Mouse (Mus musculus): ENCODE results near the gene Sec22b. TPM values are rescaled to one million over a fixed set of nuclear protein-coding genes. Genes with fewer than 3 reads are reported as not detected.

The Sec22b gene
- polyA plus RNA-seq, 1 experiment from 2014 or later, result 122 TPM

- Histone ChIP-seq H3K36me3 (no peaks in the 10 kb centered on the region), H3K4me1 (replicated peaks) (peaks cover 12% of the 10 kb centered on the region; the same call in 1 of the 2 replicates), H3K27me3 (peaks cover 4% of the 10 kb centered on the region; the same call in 1 of the 2 replicates), H3K4me2 (no peak overlapping the region), H3K4me3 (replicated peaks) (no peak overlapping the region), H3K9ac (replicated peaks) (no peak overlapping the region), H3K9me3 (no peaks in the 10 kb centered on the region), H3K27ac (no peak overlapping the region)
- 14% methylated on average over 5 of the region's 5 CpGs for WGBS
- ATAC-seq (ENCODE audit: insufficient number of reproducible peaks, insufficient read depth, low FRiP score, low TSS enrichment, low read depth), result 0 out of 2 replicates have a peak, but pooled peaks have one; percentile 56
These were observed 26.2 kb upstream of the Sec22b start for GRCm38 (mm10) chr3:97874777-97875176.

- Histone ChIP-seq H3K36me3 (no peaks in the 10 kb centered on the region), H3K4me3 (replicated peaks) (no peak overlapping the region), H3K27ac (no peak overlapping the region), H3K9me3 (no peaks in the 10 kb centered on the region), H3K27me3 (0 out of 2 replicates have a peak, but pooled peaks cover 3% of the 10 kb centered on the region), H3K4me2 (no peak overlapping the region), H3K9ac (replicated peaks) (no peak overlapping the region), H3K4me1 (replicated peaks) (peaks cover 12% of the 10 kb centered on the region; the same call in 1 of the 2 replicates)
- 12% methylated on average over 8 of the region's 8 CpGs for WGBS
- ATAC-seq (ENCODE audit: insufficient number of reproducible peaks, insufficient read depth, low FRiP score, low TSS enrichment, low read depth), result no peak
These were observed 24.7 kb upstream of the Sec22b start for GRCm38 (mm10) chr3:97876259-97876658.

GRCm38 (mm10) chr3:97879222-97879621 lies 21.8 kb upstream of the Sec22b start:
- 16% methylated on average over 5 of the region's 5 CpGs for WGBS
- Histone ChIP-seq H3K27ac (no peak overlapping the region), H3K4me1 (replicated peaks) (peaks cover 12% of the 10 kb centered on the region; the same call in 1 of the 2 replicates), H3K4me2 (no peak overlapping the region), H3K27me3 (no peaks in the 10 kb centered on the region), H3K9me3 (no peaks in the 10 kb centered on the region), H3K4me3 (replicated peaks) (no peak overlapping the region), H3K9ac (replicated peaks) (no peak overlapping the region), H3K36me3 (no peaks in the 10 kb centered on the region)
- no peak for ATAC-seq (ENCODE audit: insufficient number of reproducible peaks, insufficient read depth, low FRiP score, low TSS enrichment, low read depth)

- 92% methylated on average over 5 of the region's 5 CpGs for WGBS
- Histone ChIP-seq H3K9ac (replicated peaks) (no peak overlapping the region), H3K4me1 (replicated peaks) (peaks cover 1% of the 10 kb centered on the region; the same call in 1 of the 2 replicates), H3K36me3 (no peaks in the 10 kb centered on the region), H3K4me2 (no peak overlapping the region), H3K4me3 (replicated peaks) (no peak overlapping the region), H3K9me3 (no peaks in the 10 kb centered on the region), H3K27me3 (no peaks in the 10 kb centered on the region), H3K27ac (no peak overlapping the region)
- no peak for ATAC-seq (ENCODE audit: insufficient number of reproducible peaks, insufficient read depth, low FRiP score, low TSS enrichment, low read depth)
These were observed 19.4 kb upstream of the Sec22b start for GRCm38 (mm10) chr3:97881576-97881975.

- Histone ChIP-seq H3K27ac (no peak overlapping the region), H3K4me3 (replicated peaks) (peak overlapping the region; percentile 53), H3K4me2 (peak overlapping the region; percentile 94), H3K36me3 (no peaks in the 10 kb centered on the region), H3K27me3 (peaks cover 35% of the 10 kb centered on the region), H3K9ac (replicated peaks) (no peak overlapping the region), H3K4me1 (replicated peaks) (peaks cover 8% of the 10 kb centered on the region), H3K9me3 (no peaks in the 10 kb centered on the region)
- ATAC-seq (ENCODE audit: insufficient number of reproducible peaks, insufficient read depth, low FRiP score, low TSS enrichment, low read depth), result no peak
- 71% methylated on average over 5 of the region's 5 CpGs for WGBS
These were observed 13.2 kb upstream of the Sec22b start for GRCm38 (mm10) chr3:97887785-97888167.

- Histone ChIP-seq H3K27ac (no peak within 1 kb of the TSS), H3K9me3 (no peaks in the 10 kb centered on the region)
These were observed 12.7 kb upstream of the Sec22b start, which contains the start of gene Pde4dip for GRCm38 (mm10) chr3:97888168-97888901. Gene Pde4dip, minus strand, starts transcription at chr3:97888707.

GRCm38 (mm10) chr3:97890205-97890604 lies 10.8 kb upstream of the Sec22b start:
- ATAC-seq (ENCODE audit: insufficient number of reproducible peaks, insufficient read depth, low FRiP score, low TSS enrichment, low read depth), result no peak
- H3K4me2 ChIP-seq, result no peak overlapping the region
- peaks cover 35% of the 10 kb centered on the region for H3K27me3 ChIP-seq
- H3K27ac ChIP-seq, result no peak overlapping the region
- WGBS, result 74% methylated on average over 6 of the region's 6 CpGs
- no peaks in the 10 kb centered on the region for H3K9me3 ChIP-seq
- no peaks in the 10 kb centered on the region for H3K36me3 ChIP-seq
- H3K4me3 ChIP-seq (replicated peaks), result no peak overlapping the region
- no peak overlapping the region for H3K9ac ChIP-seq (replicated peaks)
- peaks cover 8% of the 10 kb centered on the region for H3K4me1 ChIP-seq (replicated peaks)

More at GRCm38 (mm10) chr3:97888168-97888901, 12.7 kb upstream of the Sec22b start, which contains the start of gene Pde4dip:
- H3K4me3 ChIP-seq (replicated peaks), result peak within 1 kb of the TSS; percentile 53
- H3K36me3 ChIP-seq, result no peaks in the 10 kb centered on the region
- peaks cover 8% of the 10 kb centered on the region for H3K4me1 ChIP-seq (replicated peaks)
- peak within 1 kb of the TSS; percentile 61 for H3K9ac ChIP-seq (replicated peaks)
- whole genome bisulfite sequencing, result 2% methylated on average over 44 of the region's 44 CpGs
- peaks cover 35% of the 10 kb centered on the region for H3K27me3 ChIP-seq
- ATAC-seq (ENCODE audit: insufficient number of reproducible peaks, insufficient read depth, low FRiP score, low TSS enrichment, low read depth), result no peak
- H3K4me2 ChIP-seq, result peak within 1 kb of the TSS; percentile 94

- no peaks in the 10 kb centered on the region for H3K9me3 ChIP-seq
- no peak for ATAC-seq (ENCODE audit: insufficient number of reproducible peaks, insufficient read depth, low FRiP score, low TSS enrichment, low read depth)
- peaks cover 11% of the 10 kb centered on the region for H3K27me3 ChIP-seq
- no peak overlapping the region for H3K4me3 ChIP-seq (replicated peaks)
- no peak overlapping the region for H3K4me2 ChIP-seq
- H3K36me3 ChIP-seq, result no peaks in the 10 kb centered on the region
- no peak overlapping the region for H3K27ac ChIP-seq
- WGBS, result 51% methylated on average over 6 of the region's 6 CpGs
- no peak overlapping the region for H3K9ac ChIP-seq (replicated peaks)
- no peaks in the 10 kb centered on the region for H3K4me1 ChIP-seq (replicated peaks)
These were observed 6.3 kb upstream of the Sec22b start for GRCm38 (mm10) chr3:97894695-97895094.

GRCm38 (mm10) chr3:97898381-97898780 lies 2.6 kb upstream of the Sec22b start:
- Histone ChIP-seq H3K27me3 (no peaks in the 10 kb centered on the region), H3K36me3 (no peaks in the 10 kb centered on the region), H3K9me3 (no peaks in the 10 kb centered on the region), H3K4me1 (replicated peaks) (peaks cover 14% of the 10 kb centered on the region), H3K27ac (no peak overlapping the region), H3K9ac (replicated peaks) (no peak overlapping the region), H3K4me3 (replicated peaks) (no peak overlapping the region), H3K4me2 (no peak overlapping the region)
- ATAC-seq (ENCODE audit: insufficient number of reproducible peaks, insufficient read depth, low FRiP score, low TSS enrichment, low read depth), result no peak
- 41% methylated on average over 3 of the region's 3 CpGs for WGBS

- Histone ChIP-seq H3K4me3 (replicated peaks) (peak overlapping the region; percentile 89), H3K4me2 (peak overlapping the region; percentile 85), H3K27ac (no peak overlapping the region), H3K4me1 (replicated peaks) (peaks cover 14% of the 10 kb centered on the region), H3K9me3 (no peaks in the 10 kb centered on the region), H3K9ac (replicated peaks) (peak overlapping the region; percentile 87), H3K36me3 (no peaks in the 10 kb centered on the region), H3K27me3 (no peaks in the 10 kb centered on the region)
- WGBS, result 21% methylated on average over 5 of the region's 5 CpGs
- ATAC-seq (ENCODE audit: insufficient number of reproducible peaks, insufficient read depth, low FRiP score, low TSS enrichment, low read depth), result no peak
These were observed 596 bp downstream of the Sec22b start for GRCm38 (mm10) chr3:97901586-97901985.

- Histone ChIP-seq H3K27me3 (no peaks in the 10 kb centered on the region), H3K9ac (replicated peaks) (no peak overlapping the region), H3K4me3 (replicated peaks) (no peak overlapping the region), H3K4me2 (no peak overlapping the region), H3K27ac (no peak overlapping the region), H3K36me3 (peaks cover 40% of the 10 kb centered on the region), H3K4me1 (replicated peaks) (no peaks in the 10 kb centered on the region), H3K9me3 (no peaks in the 10 kb centered on the region)
- 67% methylated on average over 2 of the region's 2 CpGs for WGBS
- no peak for ATAC-seq (ENCODE audit: insufficient number of reproducible peaks, insufficient read depth, low FRiP score, low TSS enrichment, low read depth)
These were observed 8.7 kb downstream of the Sec22b start for GRCm38 (mm10) chr3:97909737-97910136.
